29 mouse cellular contexts compared by ENCODE assay signal in genomic region chr3:36440280-36440679, GRCm38 (mm10). TPM values are rescaled to one million over a fixed set of nuclear protein-coding genes. Genes with fewer than 3 reads are reported as not detected.
DNase-seq lines count a peak whose midpoint lies in the region; ATAC-seq and TF ChIP-seq lines count a peak whose summit lies in the region.
"Had no signal": no experiment of that assay in that cellular context is flagged by ENCODE, and none has a peak within 500 bp of the region (broad histone marks: within the 10 kb centered on the region; RNA-seq: fewer than 3 reads in every experiment).

No protein-coding gene starts in this region.

- H3K9me3 ChIP-seq in kidney, postnatal 0 days (replicated peaks; ENCODE audit: low read length), result no peaks in the 10 kb centered on the region
- no peaks in the 10 kb centered on the region for H3K9me3 ChIP-seq in heart, embryonic 15.5 days (replicated peaks)
- H3K9me3 ChIP-seq: forebrain, embryonic 10.5 days; G1E; limb, embryonic 13.5 days; midbrain, embryonic 15.5 days; neural tube, embryonic 12.5 days had no signal

- H3K4me3 ChIP-seq in kidney, postnatal 0 days (replicated peaks; ENCODE audit: low read depth, low read length), result no peak overlapping the region
- no peak overlapping the region for H3K4me3 ChIP-seq in heart, embryonic 15.5 days
- H3K4me3 ChIP-seq: forebrain, embryonic 10.5 days; limb, embryonic 13.5 days; midbrain, embryonic 15.5 days; neural tube, embryonic 12.5 days had no signal

- H3K27ac ChIP-seq in kidney, postnatal 0 days, result no peak overlapping the region
- peak overlapping the region; percentile 69 for H3K27ac ChIP-seq in heart, embryonic 15.5 days
- H3K27ac ChIP-seq: forebrain, embryonic 10.5 days; hindbrain, embryonic 14.5 days; limb, embryonic 13.5 days; liver, embryonic 14.5 days; macrophage; midbrain, embryonic 15.5 days; neural tube, embryonic 12.5 days; stomach, postnatal 0 days had no signal

- peak; percentile 9 for DNase-seq in kidney, postnatal 0 days (ENCODE audit: low spot score)
- no peak for DNase-seq in kidney, adult 9 months
- DNase-seq in heart, postnatal 4 days, result peak; percentile 48
- DNase-seq in lung, postnatal 25 days (ENCODE audit: low spot score), result peak; percentile 13
- DNase-seq in right cerebral cortex, postnatal 36 days (ENCODE audit: low spot score in 2 of 2), result no peak
- DNase-seq: adrenal gland, adult 2 months; B cell, adult 2 months; cerebellum, adult 18-20 months; cerebellum, postnatal 14 days; gastrocnemius, postnatal 14 days; kidney, adult 2 months; kidney, postnatal 14 days; thymus, adult 2 months had no signal

- H3K27me3 ChIP-seq in kidney, postnatal 0 days (ENCODE audit: insufficient read depth, low read length), result no peaks in the 10 kb centered on the region
- H3K27me3 ChIP-seq in heart, embryonic 15.5 days, result no peaks in the 10 kb centered on the region
- H3K27me3 ChIP-seq: CH12.LX; limb, embryonic 13.5 days; midbrain, embryonic 15.5 days; neural tube, embryonic 12.5 days; Patski had no signal

- 37% methylated on average over 4 of the region's 4 CpGs for WGBS in kidney, postnatal 0 days
- 42% methylated on average over 4 of the region's 4 CpGs for WGBS in heart, embryonic 15.5 days

- ATAC-seq in kidney, postnatal 0 days (replicated peaks; ENCODE audit: low FRiP score, low read depth), result no peak
- ATAC-seq in heart, embryonic 15.5 days (replicated peaks; ENCODE audit: insufficient number of reproducible peaks, insufficient read depth, low FRiP score, low read depth), result peak; percentile 58
- ATAC-seq in inflammation-experienced regulatory T-cells, adult 6 months, result no peak
- ATAC-seq: forebrain, embryonic 16.5 days; midbrain, embryonic 15.5 days; Patski had no signal

- TF ChIP-seq CTCF in kidney, postnatal 0 days (IDR thresholded peaks at IDR 0.05; ENCODE audit: low read depth), result no peak

- no peaks in the 10 kb centered on the region for H3K36me3 ChIP-seq in kidney, postnatal 0 days (ENCODE audit: insufficient read depth, low read length)
- H3K36me3 ChIP-seq in heart, embryonic 15.5 days, result no peaks in the 10 kb centered on the region
- H3K36me3 ChIP-seq: forebrain, embryonic 10.5 days; G1E; limb, embryonic 13.5 days; midbrain, embryonic 15.5 days; neural tube, embryonic 12.5 days had no signal

- H3K4me2 ChIP-seq in kidney, postnatal 0 days (ENCODE audit: low read length), result no peak overlapping the region
- H3K4me2 ChIP-seq in heart, embryonic 15.5 days, result peak overlapping the region; percentile 12; the same call in 1 of the 2 replicates
- H3K4me2 ChIP-seq: hindbrain, embryonic 14.5 days; limb, embryonic 13.5 days; midbrain, embryonic 15.5 days; neural tube, embryonic 12.5 days had no signal

- no peaks in the 10 kb centered on the region for H3K4me1 ChIP-seq in kidney, postnatal 0 days (replicated peaks; ENCODE audit: insufficient read depth, low read length)
- peaks cover 13% of the 10 kb centered on the region for H3K4me1 ChIP-seq in heart, embryonic 15.5 days (replicated peaks)
- H3K4me1 ChIP-seq: midbrain, embryonic 15.5 days; neural tube, embryonic 12.5 days had no signal

- no peak overlapping the region for H3K9ac ChIP-seq in kidney, postnatal 0 days (ENCODE audit: low read depth, low read length)
- H3K9ac ChIP-seq in heart, embryonic 15.5 days, result no peak overlapping the region
- H3K9ac ChIP-seq: hindbrain, embryonic 14.5 days; limb, embryonic 13.5 days; liver, embryonic 14.5 days; midbrain, embryonic 15.5 days; neural tube, embryonic 12.5 days had no signal

RNA-seq across cellular contexts. Expression of gene Anxa5, which starts 35.4 kb away (rescaled TPM):
- 291 and 326 TPM in 2 replicates for polyA plus RNA-seq in kidney, postnatal 0 days (2015; fragmentation: Nextera tagmentation; extraction: Ambion mirVana)
- polyA plus RNA-seq in heart, embryonic 15.5 days (2015; fragmentation: Nextera tagmentation; extraction: Ambion mirVana), result 359 and 472 TPM in 2 replicates
- 100 to 1,000 TPM; 250 to 254 TPM for total RNA-seq in heart, postnatal 4 days (2021)
- polyA plus RNA-seq in inflammation-experienced regulatory T-cells, adult 6 months (2017; shearing (Covaris generic)), result 100 to 1,000 TPM; 124 to 194 (median 151) TPM

RNA-seq across cellular contexts. Expression of gene 1810062G17Rik, which starts 35.5 kb away (rescaled TPM):
- 4.8 and 4.9 TPM in 2 replicates for polyA plus RNA-seq in kidney, postnatal 0 days (2015; fragmentation: Nextera tagmentation; extraction: Ambion mirVana)
- polyA plus RNA-seq in heart, embryonic 15.5 days (2015; fragmentation: Nextera tagmentation; extraction: Ambion mirVana), result 0.92 and 1.6 TPM in 2 replicates
- total RNA-seq in heart, postnatal 4 days (2021), result under 1 TPM; 0.50 to 0.91 TPM
- 1 to 10 TPM; 1.7 to 2.9 (median 1.9) TPM for polyA plus RNA-seq in inflammation-experienced regulatory T-cells, adult 6 months (2017; shearing (Covaris generic))
- total RNA-seq: layer of hippocampus, adult 18-20 months; layer of hippocampus, postnatal 25 days had no signal
- polyA plus RNA-seq: forebrain, embryonic 16.5 days; G1E; macrophage had no signal

Comparison
In these comparisons a context has a peak if more than half of its experiments do, and no peak if none do; other contexts are left out.
1. DNase-seq: peak in kidney, postnatal 0 days (single experiment), heart, postnatal 4 days (single experiment) and lung, postnatal 25 days (single experiment); none in kidney, adult 9 months (single experiment) and right cerebral cortex, postnatal 36 days (0 of 2).